Mouse (Mus musculus) hindbrain, embryonic 16.5 days (tissue): ENCODE measurements around the gene Frmd6. TPM values are rescaled to one million over a fixed set of nuclear protein-coding genes. Genes with fewer than 3 reads are reported as not detected.

Experiments used
- ATAC-seq: fragments of 200-750 bp; cut with Nextera tagmentation; 2 replicates; pipeline ENCODE4 v1.8.0; 2017; ENCODE audit warnings: moderate TSS enrichment, moderate library complexity
- H3K27ac ChIP-seq: fragments of 300-500 bp; sonication (generic); 2 replicates; pipeline ENCODE4 v1.5.1; 2014; ENCODE audit warnings: low read depth, mild to moderate bottlenecking, control low read depth, low read length, moderate library complexity
- H3K27me3 ChIP-seq: fragments of 300-500 bp; sonication (generic); replicated peaks from 2 replicates; pipeline ENCODE4 v1.6.1; 2014; ENCODE audit warnings: low read length; ENCODE audit not compliant: control insufficient read depth, insufficient read depth
- H3K36me3 ChIP-seq: fragments of 300-500 bp; sonication (generic); 2 replicates; pipeline ENCODE4 v1.6.1; 2014; ENCODE audit warnings: mild to moderate bottlenecking, low read length, moderate library complexity, mixed read lengths; ENCODE audit not compliant: control insufficient read depth, insufficient read depth
- H3K4me1 ChIP-seq: fragments of 300-500 bp; sonication (generic); 2 replicates; pipeline ENCODE4 v1.6.1; 2014; ENCODE audit warnings: low read depth, low read length; ENCODE audit not compliant: control insufficient read depth, insufficient read depth
- H3K4me2 ChIP-seq: fragments of 300-500 bp; sonication (generic); 2 replicates; pipeline ENCODE4 v1.6.1; 2014; ENCODE audit warnings: mild to moderate bottlenecking, low read length, control low read depth, moderate library complexity
- H3K4me3 ChIP-seq: fragments of 300-500 bp; sonication (generic); 2 replicates; pipeline ENCODE4 v1.5.1; 2014; ENCODE audit warnings: mild to moderate bottlenecking, low read length, control low read depth, moderate library complexity
- H3K9ac ChIP-seq: fragments of 300-500 bp; sonication (generic); 2 replicates; pipeline ENCODE4 v1.6.1; 2014; ENCODE audit warnings: low read depth, mild to moderate bottlenecking, control low read depth, low read length, moderate library complexity
- H3K9me3 ChIP-seq: fragments of 300-500 bp; sonication (generic); 2 replicates; pipeline ENCODE4 v1.6.1; 2014; ENCODE audit warnings: mild to moderate bottlenecking, low read length, moderate library complexity; ENCODE audit not compliant: control insufficient read depth
- WGBS: fragments of 180-500 bp; shearing (Covaris S2); extraction: QIAGEN DNeasy Blood & Tissue Kit; methylation state at CpG from one replicate; pipeline ENCODE4 v1.1.7; 2014; 5-methylcytosine and 5-hydroxymethylcytosine counted together
- polyA plus RNA-seq: library from polyadenylated mRNA; unstranded; fragments of >200 nt; fragmentation: Nextera tagmentation; extraction: Ambion mirVana; gene quantifications from 2 replicates; pipeline ENCODE4 v1.2.1, GENCODE M21; 2015

Gene Frmd6
- polyA plus RNA-seq, 1 experiment from 2014 or later: 6.9 TPM

- H3K4me2 ChIP-seq: no peak overlapping the region
- WGBS: 84% methylated on average over 5 of the region's 5 CpGs
Measured at GRCm38 (mm10) chr12:70835004-70835403, 9.7 kb downstream of the Frmd6 start.

GRCm38 (mm10) chr12:70837792-70838321 is 12.5 kb downstream of the Frmd6 start:
- WGBS: 70% methylated on average over 12 of the region's 12 CpGs
- Histone ChIP-seq H3K4me3 (no peak overlapping the region), H3K9ac (no peak overlapping the region), H3K4me1 (no peaks in the 10 kb centered on the region), H3K27ac (no peak overlapping the region), H3K27me3 (no peaks in the 10 kb centered on the region), H3K36me3 (no peaks in the 10 kb centered on the region), H3K4me2 (no peak overlapping the region), H3K9me3 (no peaks in the 10 kb centered on the region)
- ATAC-seq: no peak

More at GRCm38 (mm10) chr12:70835004-70835403, 9.7 kb downstream of the Frmd6 start:
- Histone ChIP-seq H3K36me3 (no peaks in the 10 kb centered on the region), H3K9me3 (no peaks in the 10 kb centered on the region), H3K4me3 (no peak overlapping the region), H3K9ac (no peak overlapping the region), H3K27me3 (no peaks in the 10 kb centered on the region), H3K4me1 (peaks cover 3% of the 10 kb centered on the region; the same call in 1 of the 2 replicates), H3K27ac (no peak overlapping the region)
- no peak for ATAC-seq

- 89% methylated on average over 2 of the region's 2 CpGs for WGBS
- H3K4me2 ChIP-seq: no peak overlapping the region
- H3K9ac ChIP-seq: no peak overlapping the region
Measured at GRCm38 (mm10) chr12:70845371-70845770, 20.1 kb downstream of the Frmd6 start.

GRCm38 (mm10) chr12:70849024-70849423 is 23.7 kb downstream of the Frmd6 start:
- Histone ChIP-seq H3K27ac (no peak overlapping the region), H3K4me1 (no peaks in the 10 kb centered on the region), H3K9me3 (no peaks in the 10 kb centered on the region), H3K27me3 (no peaks in the 10 kb centered on the region), H3K9ac (no peak overlapping the region), H3K4me3 (no peak overlapping the region), H3K36me3 (no peaks in the 10 kb centered on the region), H3K4me2 (no peak overlapping the region)
- no peak for ATAC-seq
- WGBS: 88% methylated on average over 9 of the region's 9 CpGs

More at GRCm38 (mm10) chr12:70845371-70845770, 20.1 kb downstream of the Frmd6 start:
- H3K4me3 ChIP-seq: no peak overlapping the region
- no peak for ATAC-seq
- no peaks in the 10 kb centered on the region for H3K4me1 ChIP-seq
- H3K27me3 ChIP-seq: no peaks in the 10 kb centered on the region
- no peaks in the 10 kb centered on the region for H3K9me3 ChIP-seq
- no peaks in the 10 kb centered on the region for H3K36me3 ChIP-seq
- H3K27ac ChIP-seq: no peak overlapping the region

GRCm38 (mm10) chr12:70849517-70850291 is 24.4 kb downstream of the Frmd6 start:
- no peak overlapping the region for H3K4me2 ChIP-seq
- ATAC-seq: no peak
- no peak overlapping the region for H3K4me3 ChIP-seq
- no peaks in the 10 kb centered on the region for H3K36me3 ChIP-seq
- no peaks in the 10 kb centered on the region for H3K9me3 ChIP-seq
- H3K9ac ChIP-seq: no peak overlapping the region
- no peak overlapping the region for H3K27ac ChIP-seq
- no peaks in the 10 kb centered on the region for H3K27me3 ChIP-seq
- 76% methylated on average over 11 of the region's 11 CpGs for WGBS
- no peaks in the 10 kb centered on the region for H3K4me1 ChIP-seq

- H3K4me1 ChIP-seq: no peaks in the 10 kb centered on the region
- no peak overlapping the region for H3K4me2 ChIP-seq
- ATAC-seq: no peak
- H3K9me3 ChIP-seq: no peaks in the 10 kb centered on the region
- H3K4me3 ChIP-seq: no peak overlapping the region
- no peaks in the 10 kb centered on the region for H3K27me3 ChIP-seq
- no peak overlapping the region for H3K27ac ChIP-seq
- 42% methylated on average over 7 of the region's 7 CpGs for WGBS
- no peaks in the 10 kb centered on the region for H3K36me3 ChIP-seq
- H3K9ac ChIP-seq: no peak overlapping the region
Measured at GRCm38 (mm10) chr12:70851342-70851960, 26.1 kb downstream of the Frmd6 start.

GRCm38 (mm10) chr12:70853026-70853425 is 27.7 kb downstream of the Frmd6 start:
- no peaks in the 10 kb centered on the region for H3K9me3 ChIP-seq
- H3K27me3 ChIP-seq: no peaks in the 10 kb centered on the region
- H3K9ac ChIP-seq: no peak overlapping the region
- no peak overlapping the region for H3K4me2 ChIP-seq
- ATAC-seq: no peak
- no peaks in the 10 kb centered on the region for H3K36me3 ChIP-seq
- WGBS: 49% methylated on average over 6 of the region's 6 CpGs
- H3K27ac ChIP-seq: no peak overlapping the region
- no peaks in the 10 kb centered on the region for H3K4me1 ChIP-seq
- H3K4me3 ChIP-seq: no peak overlapping the region

GRCm38 (mm10) chr12:70855678-70856077 is 30.4 kb downstream of the Frmd6 start:
- Histone ChIP-seq H3K36me3 (no peaks in the 10 kb centered on the region), H3K9me3 (no peaks in the 10 kb centered on the region), H3K9ac (no peak overlapping the region), H3K4me3 (no peak overlapping the region), H3K4me1 (no peaks in the 10 kb centered on the region), H3K4me2 (no peak overlapping the region), H3K27me3 (no peaks in the 10 kb centered on the region), H3K27ac (no peak overlapping the region)
- ATAC-seq: no peak
- 84% methylated on average over 6 of the region's 6 CpGs for WGBS

GRCm38 (mm10) chr12:70856776-70857175 is 31.5 kb downstream of the Frmd6 start:
- no peak for ATAC-seq
- Histone ChIP-seq H3K4me2 (no peak overlapping the region), H3K27ac (no peak overlapping the region), H3K4me3 (no peak overlapping the region), H3K36me3 (no peaks in the 10 kb centered on the region), H3K27me3 (no peaks in the 10 kb centered on the region), H3K9ac (no peak overlapping the region), H3K4me1 (no peaks in the 10 kb centered on the region), H3K9me3 (no peaks in the 10 kb centered on the region)
- WGBS: 92% methylated on average over 4 of the region's 4 CpGs
